Mouse (Mus musculus) MEL (cell line): ENCODE data around the gene Fen1.

Source experiments
- CHD2 ChIP-seq: IDR thresholded peaks from 2 replicates; pipeline ENCODE4 v1.6.1; 2011; ENCODE audit warnings: low read length, improper control_type of control experiment
- CTCF ChIP-seq, 3 experiments: IDR thresholded peaks in 2 of 3; conservative IDR thresholded peaks in 1 of 3; 2 replicates each; pipeline ENCODE4 v1.5.1; 2011 to 2012; ENCODE audit warnings: low read length in 3 of 3, low read depth in 2 of 3, mild to moderate bottlenecking in 2 of 3, improper control_type of control experiment in 1 of 3, inconsistent platforms in 1 of 3, mixed read lengths in 1 of 3, moderate library complexity in 1 of 3; ENCODE audit not compliant: control insufficient read depth in 1 of 3, insufficient read depth in 1 of 3, poor library complexity in 1 of 3, severe bottlenecking in 1 of 3
- ELF1 ChIP-seq: IDR thresholded peaks from 2 replicates; pipeline ENCODE4 v1.6.1; 2014; ENCODE audit warnings: low read depth, mild to moderate bottlenecking, inconsistent platforms, low read length, improper control_type of control experiment, moderate library complexity
- EP300 ChIP-seq, 2 experiments: IDR thresholded peaks; 2 replicates each; pipeline ENCODE4 v1.6.1; 2011; ENCODE audit warnings: improper control_type of control experiment in 2 of 2, low read length in 2 of 2, low read depth in 1 of 2, mild to moderate bottlenecking in 1 of 2
- GATA1 ChIP-seq: IDR thresholded peaks from 2 replicates; pipeline ENCODE4 v1.6.1; 2011; ENCODE audit warnings: low read depth, low read length, improper control_type of control experiment
- NELFE ChIP-seq: IDR thresholded peaks from 2 replicates; pipeline ENCODE4 v1.6.1; 2011; ENCODE audit warnings: low read depth, low read length, improper control_type of control experiment
- POLR2A ChIP-seq, 2 experiments: IDR thresholded peaks; 2 replicates each; pipeline ENCODE4 v1.6.1; 2011 to 2012; ENCODE audit warnings: low read length in 2 of 2, mild to moderate bottlenecking in 2 of 2, control low read depth in 1 of 2, improper control_type of control experiment in 1 of 2, low read depth in 1 of 2, moderate library complexity in 1 of 2; ENCODE audit not compliant: control insufficient read depth in 1 of 2, insufficient read depth in 1 of 2, poor library complexity in 1 of 2
- RAD21 ChIP-seq: IDR thresholded peaks from 2 replicates; pipeline ENCODE4 v1.6.1; 2011; ENCODE audit warnings: mild to moderate bottlenecking, low read depth, low read length, improper control_type of control experiment
- RCOR1 ChIP-seq: IDR thresholded peaks from 2 replicates; pipeline ENCODE4 v1.6.1; 2012; ENCODE audit warnings: low read depth, mild to moderate bottlenecking, inconsistent platforms, low read length, improper control_type of control experiment
- SIN3A ChIP-seq: IDR thresholded peaks from 2 replicates; pipeline ENCODE4 v1.6.1; 2012; ENCODE audit warnings: low read length, improper control_type of control experiment, inconsistent platforms
- ZC3H11A ChIP-seq: IDR thresholded peaks from 2 replicates; pipeline ENCODE4 v1.6.1; 2012; ENCODE audit warnings: low read depth, mild to moderate bottlenecking, inconsistent platforms, low read length, improper control_type of control experiment

DNA sequence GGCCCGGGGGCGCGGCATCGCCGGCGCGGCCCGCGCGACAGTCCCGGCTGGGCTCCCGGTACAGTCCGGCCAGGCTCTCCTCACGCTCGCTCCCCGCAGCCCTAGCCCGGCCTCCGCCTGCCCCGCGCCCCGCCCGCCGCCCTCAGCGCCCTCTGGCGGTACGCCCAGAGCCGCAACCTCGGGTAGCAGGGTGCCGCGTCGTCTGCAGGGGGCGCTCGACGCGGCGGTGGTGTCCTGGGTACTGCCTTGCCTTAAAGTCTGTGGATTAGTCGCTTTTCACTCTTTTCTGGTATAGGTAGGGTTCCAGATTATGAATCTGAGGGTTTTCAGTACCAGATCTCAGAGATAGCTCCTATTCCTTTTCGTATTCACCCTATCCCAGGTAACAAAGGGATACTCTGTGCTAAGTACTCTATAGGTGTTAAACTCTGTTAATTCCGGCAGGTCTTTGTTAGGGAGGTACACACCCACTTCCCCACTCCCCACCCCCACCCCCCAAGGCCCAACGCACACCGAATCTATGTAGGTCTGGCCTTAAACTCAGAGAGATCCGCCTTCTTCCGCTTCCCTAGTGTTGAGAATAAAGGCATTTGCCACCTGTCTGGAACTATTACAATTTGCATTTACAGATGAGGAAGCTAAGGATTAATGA, 36.8 kb upstream of the Fen1 start, which contains the start of gene Myrf:
- TF ChIP-seq EP300 (IDR thresholded peaks at IDR 0.05; ENCODE audit: low read depth in 1 of 2, low read length in 2 of 2) (no peak), RCOR1 (no peak), NELFE (no peak), GATA1 (no peak), ZC3H11A (no peak), RAD21 (peak; percentile 11), CTCF (IDR thresholded peaks at IDR 0.05 in 2 of 3, conservative IDR thresholded peaks at IDR 0.05 in 1 of 3; ENCODE audit: control insufficient read depth in 1 of 3, insufficient read depth in 1 of 3, low read depth in 2 of 3, low read length in 3 of 3, poor library complexity in 1 of 3, severe bottlenecking in 1 of 3) (peak in 2 of 3 experiments; percentile 90 to 100; a peak in 5 of 6 replicates), ELF1 (no peak), CHD2 (no peak), SIN3A (no peak), POLR2A (IDR thresholded peaks at IDR 0.05; ENCODE audit: control insufficient read depth in 1 of 2, insufficient read depth in 1 of 2, low read depth in 1 of 2, low read length in 2 of 2, poor library complexity in 1 of 2) (no peak)
